Mouse (Mus musculus) lung, postnatal 25 days (tissue): ENCODE results near the gene Bard1.
A peak's percentile ranks its signal among the peaks of the same experiment; 100 is the strongest.

ENCODE experiments used
- DNase-seq: peaks from one replicate; pipeline ENCODE4 v3.0.0; 2022; ENCODE audit warnings: low spot score

The Bard1 gene

DNA sequence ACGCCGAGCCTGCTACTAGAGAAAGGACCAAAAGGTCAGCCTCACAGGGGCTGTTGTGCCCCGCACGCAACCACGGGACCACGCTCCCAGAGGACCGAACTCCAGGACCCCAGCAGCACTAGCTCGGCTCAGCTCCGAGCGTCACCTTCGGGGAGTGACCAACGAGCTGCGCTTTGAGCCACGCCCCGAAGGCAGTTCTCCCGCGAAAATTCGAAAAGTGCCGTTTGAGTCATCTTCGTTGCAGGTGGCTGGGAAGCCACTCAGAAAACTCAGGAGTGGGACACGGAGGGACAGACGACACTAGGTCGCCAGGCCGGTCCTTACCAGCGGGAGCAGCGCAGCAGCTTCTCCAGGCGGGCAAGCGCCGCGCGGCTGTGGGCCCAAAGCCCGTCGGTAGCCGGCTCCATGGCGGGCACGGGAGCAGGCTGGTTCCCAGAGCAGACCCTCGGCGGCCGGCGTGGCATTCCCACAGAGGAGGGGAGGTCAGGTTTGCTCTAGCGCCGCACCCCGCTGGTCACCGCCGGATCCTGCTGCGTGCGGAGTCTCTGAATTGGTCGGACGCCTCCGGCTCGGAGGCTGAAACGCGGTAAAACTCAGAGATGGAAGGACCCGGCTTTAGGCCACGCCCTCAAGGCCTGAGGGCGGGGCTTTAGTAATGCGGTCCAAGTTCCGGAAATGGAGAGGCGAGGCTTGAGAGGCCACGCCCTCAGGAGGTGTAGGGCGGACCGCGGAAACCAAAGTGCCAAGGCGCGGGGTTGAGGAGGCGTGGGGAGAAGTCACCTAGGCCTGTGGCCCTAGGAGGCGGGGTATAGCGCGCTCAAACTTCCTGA is at the start of gene Bard1:
TSS of gene Bard1 (minus strand) at position 803 of the 830 bp plus-strand sequence.
- DNase-seq = peak; percentile 97

DNA sequence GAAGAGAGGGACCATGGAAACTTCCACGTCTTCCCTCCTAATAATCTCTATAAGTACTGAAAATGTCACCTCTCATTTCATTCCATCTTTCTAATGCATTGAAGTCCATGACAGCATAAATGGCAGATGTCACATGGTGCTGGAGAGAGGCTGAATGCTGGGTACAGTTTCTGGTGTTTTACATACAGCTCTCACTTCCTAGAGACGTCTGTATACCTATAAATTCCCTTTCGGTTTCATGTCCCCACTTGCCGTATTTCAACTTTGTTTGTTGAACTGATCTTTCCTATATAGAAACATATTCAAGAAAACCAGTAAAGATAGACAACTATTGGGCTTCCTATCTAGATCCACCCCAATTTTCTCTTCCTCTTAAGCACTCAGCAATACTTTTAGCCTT is 24.2 kb upstream of the Bard1 start:
- no peak for DNase-seq

DNA sequence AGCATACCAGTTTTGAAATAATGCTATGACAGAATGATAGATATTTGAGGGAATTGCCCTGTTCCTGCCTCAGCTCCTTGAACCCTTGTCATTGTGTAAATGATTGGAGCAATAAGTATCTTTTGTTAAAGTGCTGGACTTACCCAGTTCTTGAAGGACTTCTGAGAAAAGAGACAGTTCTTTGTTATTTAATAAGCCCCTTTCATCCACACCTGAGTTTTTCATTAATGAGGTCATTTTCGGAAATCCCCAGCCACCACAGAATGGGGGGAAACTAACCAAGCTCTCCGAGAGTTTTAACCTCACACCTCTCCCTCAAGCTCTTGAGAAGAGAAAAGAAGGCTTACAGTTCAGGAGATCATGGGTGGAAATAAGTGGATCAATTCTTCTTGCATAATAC is 15.6 kb upstream of the Bard1 start:
- DNase-seq = no peak

DNA sequence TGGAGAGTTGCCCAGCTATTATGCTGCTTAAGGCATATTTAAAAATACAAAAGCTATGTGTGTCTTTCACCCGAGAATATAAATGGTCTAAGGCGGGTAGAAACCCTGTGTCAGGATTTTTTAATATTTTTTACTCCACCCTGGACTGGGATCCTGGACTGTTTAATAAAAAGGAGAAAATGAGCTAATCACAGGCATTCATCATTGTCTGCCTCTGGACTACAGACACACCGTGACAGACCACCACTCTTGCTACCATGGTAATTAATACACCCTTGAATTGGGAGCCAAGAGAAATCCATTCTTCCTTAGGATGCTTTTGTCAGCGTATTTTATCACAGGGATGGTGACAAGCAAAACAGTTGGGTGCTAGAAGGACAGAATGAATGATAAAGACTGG is 14.3 kb upstream of the Bard1 start:
- DNase-seq = no peak

DNA sequence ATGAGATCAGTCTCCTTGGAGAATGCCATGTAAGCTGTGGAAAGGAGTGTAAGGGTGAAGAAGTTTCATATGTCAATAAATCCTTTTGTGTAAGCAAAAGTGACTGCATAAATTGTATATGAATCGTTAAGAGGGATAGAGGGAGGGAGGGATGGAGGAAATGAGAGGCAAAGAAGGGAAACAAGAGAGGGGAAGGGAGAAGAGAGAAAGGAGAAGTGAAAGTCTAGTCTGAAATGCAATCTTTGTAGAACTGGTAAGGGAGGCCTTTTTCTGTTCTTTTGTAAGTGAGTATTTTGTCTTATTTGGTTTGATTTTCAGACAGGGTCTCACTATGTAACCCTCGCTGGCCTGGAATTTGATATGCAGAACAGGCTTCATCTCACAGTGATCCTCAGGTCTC is 12.8 kb upstream of the Bard1 start:
- DNase-seq = no peak

DNA sequence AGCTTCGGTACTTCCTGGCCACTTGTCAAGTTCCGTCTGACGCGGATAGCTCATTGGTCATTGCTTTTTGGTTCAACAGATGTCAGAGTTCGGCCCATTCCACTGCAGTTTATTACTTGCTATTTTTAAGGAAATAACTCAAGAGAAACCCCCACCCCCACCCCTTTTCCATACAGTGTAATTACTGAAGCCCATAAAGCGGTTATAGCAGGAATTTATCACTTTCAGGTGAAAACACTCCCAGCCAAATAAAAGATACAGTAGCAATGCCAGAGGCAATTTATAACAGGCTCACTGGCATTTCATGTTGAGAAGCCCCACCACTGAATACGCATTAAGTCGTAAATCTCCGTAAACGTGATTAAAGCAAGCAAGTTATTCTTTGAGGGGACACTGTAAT is 6.9 kb upstream of the Bard1 start:
- no peak for DNase-seq

DNA sequence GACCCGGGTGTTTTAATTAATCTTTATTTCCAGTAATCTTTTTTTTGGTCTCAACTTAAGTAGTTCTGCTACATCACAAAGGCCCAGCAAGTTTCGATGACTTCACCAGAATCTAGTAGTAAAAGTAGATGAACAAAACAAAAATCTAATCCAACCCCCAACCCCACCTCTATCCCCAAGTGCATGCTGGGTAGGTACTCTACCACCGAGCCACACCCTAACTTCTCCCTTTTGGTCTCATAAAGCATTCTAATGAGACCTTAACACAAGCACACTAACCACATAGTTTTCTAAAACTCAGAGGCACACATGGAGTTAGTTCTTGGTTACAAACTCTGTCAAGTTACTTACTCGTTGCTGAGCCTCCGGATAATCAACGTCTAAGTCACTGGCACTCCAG is 3.2 kb upstream of the Bard1 start:
- no peak for DNase-seq

DNA sequence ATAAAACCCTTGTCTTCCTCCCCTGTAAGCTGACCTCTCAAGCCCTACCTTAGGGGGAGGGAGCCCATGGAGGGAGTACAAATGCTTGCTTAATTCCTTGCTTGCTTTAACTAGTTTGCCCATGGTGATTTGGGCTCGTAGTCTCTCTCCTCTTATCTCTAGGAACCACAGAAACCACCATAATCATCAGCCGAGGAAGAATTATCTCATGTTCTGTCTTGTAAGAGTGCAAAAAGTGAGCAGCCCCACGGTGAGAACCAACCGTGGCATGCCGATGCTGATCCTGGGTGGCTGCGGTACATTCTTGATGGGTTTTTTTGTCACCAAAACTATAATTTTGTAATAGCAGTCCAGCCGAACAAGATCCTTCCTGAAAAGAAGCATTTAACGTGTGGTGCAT is 2.8 kb upstream of the Bard1 start:
- no peak for DNase-seq

DNA sequence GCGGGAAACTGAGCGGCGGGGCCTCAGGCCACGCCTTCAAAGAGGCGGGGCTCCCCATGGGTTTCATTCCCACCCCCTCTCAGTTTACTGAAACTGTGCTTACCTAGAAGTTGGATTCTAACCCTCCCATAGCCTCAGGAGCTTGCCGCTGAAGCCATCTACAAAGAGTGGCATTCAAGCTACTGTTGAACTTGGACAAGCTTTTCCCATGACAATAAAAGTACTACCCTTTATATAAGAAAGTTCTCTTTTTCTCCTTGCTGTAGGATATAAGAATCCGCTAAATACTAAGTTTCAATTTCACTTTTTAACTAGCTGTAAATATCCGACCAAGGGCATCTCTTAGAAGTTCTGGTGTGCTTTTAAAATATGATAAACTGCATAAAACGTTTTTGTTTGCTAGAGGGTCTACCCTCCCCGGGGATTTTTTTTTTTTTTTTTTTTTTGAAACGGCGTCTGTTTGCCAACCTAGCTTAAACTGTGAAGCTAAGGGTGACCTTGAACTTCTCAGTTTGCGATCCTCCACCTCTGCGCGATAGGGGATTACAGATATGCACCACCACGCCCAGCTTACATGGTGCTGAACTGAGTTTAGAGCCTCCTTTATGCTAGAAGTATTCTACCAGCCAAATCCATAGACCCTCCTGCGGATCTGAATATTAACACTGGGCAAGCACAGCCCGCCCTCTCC is 373 bp upstream of the Bard1 start:
- no peak for DNase-seq

DNA sequence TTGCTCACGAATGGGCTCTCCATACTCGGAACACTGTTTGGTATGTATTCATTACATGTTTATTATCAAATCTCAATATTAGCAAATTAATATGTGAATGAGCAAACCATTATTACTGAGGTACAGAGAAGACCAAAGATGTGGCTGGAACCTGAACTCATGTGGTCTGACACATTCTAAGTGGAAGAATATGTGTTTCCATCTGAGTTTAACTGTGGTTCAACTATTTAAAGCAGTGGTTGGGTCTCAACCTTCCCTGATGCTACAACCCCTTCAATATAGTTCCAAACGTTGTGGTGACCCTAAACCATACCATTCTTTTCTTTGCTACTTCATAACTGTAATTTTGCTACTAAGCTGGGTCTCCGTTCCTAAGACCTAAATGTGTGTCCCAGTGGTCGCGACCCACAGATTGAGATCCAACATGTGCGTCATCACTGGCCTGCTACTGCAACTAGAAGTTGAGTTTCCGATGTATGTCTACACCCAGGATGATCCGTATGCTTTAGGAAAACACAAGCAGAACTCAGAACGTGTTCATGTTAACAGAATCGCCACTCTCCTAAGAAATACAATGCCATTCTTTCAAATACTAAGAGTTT is 1.5 kb downstream of the Bard1 start:
- DNase-seq = no peak

DNA sequence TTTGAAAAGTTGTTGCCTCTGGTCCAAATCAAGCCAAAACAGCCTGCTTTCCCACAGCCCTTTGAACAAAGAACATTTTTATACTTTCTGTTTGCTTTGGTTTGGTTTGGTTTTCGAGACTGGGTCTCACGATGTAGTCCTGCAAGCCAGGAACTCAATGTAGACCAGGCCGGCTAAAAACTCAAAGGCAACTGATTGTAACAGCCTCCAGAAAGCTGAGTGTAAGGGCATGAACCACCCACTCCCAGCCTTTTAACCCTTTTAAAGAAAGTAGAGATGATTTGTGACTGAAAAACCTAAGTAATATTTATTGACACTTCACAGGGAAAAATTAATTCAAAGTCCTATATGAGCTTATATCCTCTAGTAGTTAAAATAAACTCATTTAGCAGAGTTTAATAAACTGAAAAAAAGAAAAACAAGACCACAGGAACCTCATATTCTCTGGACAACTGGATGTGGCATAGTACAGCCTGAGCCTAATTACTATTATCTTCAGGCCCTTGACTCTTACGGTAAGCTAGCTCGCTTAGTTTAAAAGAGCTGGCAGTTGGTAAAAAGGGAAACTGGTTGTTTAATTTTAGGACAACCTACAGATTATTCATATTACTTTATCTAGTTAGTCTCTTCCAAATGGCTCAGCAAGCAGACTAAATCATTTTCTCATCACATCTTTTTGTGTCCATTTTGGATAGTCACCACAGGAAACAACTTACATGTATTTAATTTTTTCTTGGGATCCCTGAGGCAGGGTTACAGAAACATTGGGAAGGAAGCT is 2.2 kb downstream of the Bard1 start:
- no peak for DNase-seq

DNA sequence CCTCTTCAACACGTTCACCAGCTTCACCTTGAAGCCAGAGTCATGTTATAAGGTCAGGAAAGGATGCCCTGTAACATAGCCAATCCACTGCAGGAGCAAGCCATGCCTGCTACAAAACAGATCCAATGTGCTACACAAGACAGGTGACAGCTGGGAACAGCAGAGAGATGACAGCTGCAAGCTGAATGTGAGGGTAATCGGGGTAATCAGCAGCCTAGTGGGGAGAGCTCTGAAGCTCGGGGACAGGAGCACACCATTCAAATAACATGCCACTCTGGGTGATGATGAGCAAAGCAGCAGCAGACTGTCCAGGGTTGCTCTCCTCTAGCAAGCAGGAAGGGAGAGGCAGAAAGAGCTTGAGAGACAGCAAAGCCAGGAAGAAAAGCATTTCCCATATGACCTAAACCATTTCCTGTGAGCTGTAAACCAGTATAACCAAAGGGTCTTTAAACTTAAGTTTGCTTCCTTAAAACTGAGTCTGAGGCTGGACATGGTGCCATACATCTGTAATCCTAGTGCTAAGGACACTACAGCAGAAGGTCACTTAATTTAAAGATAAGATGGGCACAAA is 2.9 kb downstream of the Bard1 start:
- no peak for DNase-seq

DNA sequence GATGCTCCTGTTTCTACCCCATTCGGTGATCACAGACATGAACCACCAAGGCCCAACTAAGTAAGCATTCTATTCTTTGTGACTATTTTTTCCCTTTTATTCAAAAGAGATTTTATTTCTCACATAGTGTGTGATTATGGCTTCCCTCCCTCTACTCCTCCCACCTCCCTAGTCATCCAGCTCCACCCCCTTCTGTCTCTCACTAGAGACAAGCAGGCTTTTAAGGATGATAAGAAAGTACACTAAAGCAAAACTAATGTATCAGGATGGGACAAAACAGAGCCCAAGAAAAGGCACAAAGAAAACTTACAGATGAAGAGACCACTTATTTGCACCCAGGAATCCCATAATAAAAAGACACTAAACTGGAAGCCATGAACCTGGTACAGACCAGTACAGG is 6.9 kb downstream of the Bard1 start:
- DNase-seq = no peak

DNA sequence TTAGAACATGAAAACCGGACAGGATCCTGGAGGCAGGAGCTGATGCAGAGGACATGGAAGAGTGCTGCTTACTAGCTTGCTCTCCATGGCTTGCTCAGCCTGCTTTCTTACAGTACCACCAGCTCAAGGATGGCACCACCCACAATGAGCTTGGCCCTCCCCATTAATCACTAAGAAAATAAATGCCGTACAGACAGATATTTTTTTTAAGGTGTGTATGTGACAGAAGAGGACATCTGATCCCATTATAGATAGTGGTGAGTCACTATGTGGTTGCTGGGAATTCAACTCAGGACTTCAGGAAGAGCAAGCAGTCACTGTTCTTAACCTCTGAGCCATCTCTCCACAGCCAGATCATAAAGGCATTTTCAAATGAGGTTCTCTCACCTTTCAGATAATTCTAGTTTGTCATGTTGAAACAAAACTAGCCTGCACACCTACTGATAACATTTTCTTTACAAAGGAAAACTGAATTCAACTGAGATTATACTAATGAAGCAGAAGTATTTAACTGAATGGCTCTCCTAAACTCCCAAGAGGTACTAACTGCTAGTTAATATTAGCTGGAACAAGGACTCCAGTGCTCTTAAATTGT is 7.6 kb downstream of the Bard1 start:
- DNase-seq = no peak

DNA sequence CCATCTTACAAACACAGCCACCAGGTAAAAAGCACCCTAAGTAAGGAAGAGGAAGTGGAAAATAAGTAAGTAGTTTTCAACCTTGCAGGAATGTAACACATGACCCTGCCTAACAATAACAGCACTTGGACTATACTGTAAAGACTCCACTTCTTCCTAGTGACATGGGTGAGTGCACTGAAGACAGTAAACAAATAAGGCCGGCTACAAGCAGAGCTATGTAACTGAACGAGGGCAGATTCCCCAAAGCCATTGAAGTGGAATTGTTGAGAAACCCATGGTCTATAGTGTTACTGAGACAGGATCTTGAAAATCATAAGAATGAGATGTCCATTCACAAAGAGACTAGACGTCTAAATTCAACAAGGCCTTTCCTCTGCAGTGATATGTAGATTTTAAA is 27.3 kb downstream of the Bard1 start:
- DNase-seq = no peak

DNA sequence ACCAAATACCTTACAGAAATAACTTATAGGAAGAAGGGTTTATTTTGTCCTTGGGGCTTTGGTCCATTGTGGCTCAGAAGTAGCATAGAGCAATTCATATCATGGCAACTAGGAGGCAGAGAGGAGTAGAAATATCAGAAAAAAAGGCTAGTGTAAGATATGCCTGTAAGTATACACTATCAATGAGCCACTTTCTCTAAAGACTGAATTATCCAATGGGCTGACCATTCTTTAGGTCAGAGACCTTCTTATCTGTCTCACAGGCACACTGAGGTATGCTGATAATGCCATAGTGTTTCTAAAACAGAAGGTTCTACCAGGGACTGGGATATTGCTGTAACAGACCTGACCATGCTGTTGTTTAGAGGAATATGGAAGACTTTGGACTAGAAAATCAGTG is 32.2 kb downstream of the Bard1 start:
- no peak for DNase-seq

DNA sequence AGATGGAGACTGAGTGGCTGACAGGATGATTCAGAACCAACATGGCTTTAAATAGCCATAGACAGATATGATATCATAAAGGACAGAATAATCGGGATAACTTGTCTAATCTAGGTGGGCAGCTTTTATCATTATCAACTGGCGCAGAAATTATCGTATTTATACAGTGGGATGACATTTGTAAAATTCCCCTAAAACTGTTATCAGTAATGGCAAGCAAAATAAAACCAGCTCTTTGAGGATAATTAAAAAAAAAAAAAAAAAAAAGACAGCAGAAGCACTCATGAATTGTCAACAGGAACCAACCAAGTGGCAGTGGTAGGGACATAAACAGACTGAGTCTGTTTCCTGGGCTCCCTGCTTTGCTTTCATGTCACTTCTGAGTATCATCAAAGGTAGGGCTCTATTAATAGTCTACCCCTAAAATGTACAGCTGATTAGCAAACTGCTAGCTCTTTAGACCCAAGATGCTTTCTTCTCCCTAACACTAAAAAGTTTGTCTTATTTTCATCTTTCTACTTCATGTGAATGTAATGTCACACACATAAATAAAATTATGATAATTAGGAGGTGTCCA is 34.1 kb downstream of the Bard1 start:
- DNase-seq = no peak

DNA sequence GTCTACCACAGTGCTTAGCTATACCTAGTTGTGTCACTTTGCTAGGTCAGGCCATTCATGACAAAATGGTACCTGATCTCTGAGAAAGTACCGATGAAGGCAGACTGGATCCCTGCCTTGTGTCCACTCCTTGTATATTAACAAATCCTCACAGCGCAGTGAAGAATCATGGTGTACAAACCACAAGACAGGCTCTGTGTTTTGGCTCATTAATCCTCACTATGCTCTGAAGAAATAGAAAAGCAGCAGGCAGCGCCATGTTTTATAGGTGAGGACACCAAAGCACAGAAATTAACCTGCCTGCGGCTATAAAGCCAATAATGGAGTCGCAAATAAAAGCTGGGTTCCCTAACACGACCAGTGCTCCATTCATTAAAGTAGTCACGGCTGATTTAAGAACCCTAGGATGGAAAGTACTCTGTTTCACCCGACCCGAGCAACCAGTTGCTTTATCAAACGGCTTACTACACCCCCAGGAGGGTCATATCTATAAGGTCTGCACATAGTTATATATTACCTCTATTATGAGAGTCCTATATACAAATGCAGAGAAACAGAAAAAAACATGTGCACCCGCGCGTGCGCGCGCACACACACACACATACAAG is 39.0 kb downstream of the Bard1 start:
- no peak for DNase-seq

DNA sequence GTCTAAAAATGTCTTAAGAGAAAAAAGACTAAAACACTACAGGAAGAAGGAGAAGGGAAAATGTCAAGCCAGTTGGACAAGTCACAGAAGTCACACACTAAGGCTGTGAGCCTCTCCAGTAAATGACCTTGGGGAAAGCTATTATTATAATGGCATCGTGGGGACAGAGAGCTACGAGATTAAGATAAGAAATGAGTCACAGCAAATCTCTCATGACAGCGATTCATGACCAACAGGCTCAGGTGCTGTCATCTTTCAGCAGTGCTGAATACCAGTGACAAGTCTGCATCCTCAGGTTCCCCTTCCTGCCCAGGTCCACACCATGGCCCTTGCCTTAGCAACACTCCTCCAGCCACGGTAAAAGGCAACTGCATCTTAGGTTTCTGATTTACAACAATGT is 46.8 kb downstream of the Bard1 start:
- DNase-seq = no peak

DNA sequence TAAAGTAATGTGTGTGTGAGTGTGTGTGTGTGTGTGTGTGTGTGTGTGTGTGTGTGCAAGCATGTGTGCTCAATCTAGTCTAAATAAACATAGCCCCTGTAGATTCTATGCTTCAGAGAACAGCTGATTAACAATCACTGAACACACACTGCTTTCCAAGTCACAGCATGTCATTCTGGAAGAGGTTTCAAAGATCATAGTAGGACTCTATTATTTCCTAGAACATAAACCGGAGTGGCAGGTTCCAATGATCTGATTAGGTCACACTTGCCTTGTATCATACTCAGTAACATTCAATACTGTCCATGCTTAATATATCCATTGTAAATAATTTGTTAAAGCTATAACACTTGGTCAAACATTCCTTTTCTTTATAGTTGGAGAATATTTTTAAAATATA is 47.5 kb downstream of the Bard1 start:
- no peak for DNase-seq

DNA sequence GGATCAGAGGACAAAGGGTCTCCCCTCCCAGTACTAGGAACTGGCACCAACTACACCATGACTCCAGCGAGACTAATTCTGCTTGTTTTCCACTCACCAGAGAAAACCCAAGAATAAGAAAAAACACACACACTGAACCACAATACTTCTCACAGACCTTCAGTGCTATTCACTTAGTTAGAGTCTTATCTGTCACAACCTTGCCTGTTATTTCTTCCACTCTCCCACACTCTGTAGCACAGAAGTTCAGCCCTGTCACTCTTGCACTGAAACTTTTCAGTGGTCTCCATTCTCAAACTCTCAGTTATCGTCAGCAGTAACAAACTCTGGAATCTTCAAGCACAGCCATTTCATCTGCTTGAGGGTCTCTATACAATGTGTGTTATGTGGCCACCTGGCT is 50.2 kb downstream of the Bard1 start:
- DNase-seq = no peak
